Mouse (Mus musculus): ENCODE results near the gene Cab39. TPM values are rescaled to one million over a fixed set of nuclear protein-coding genes. Genes with fewer than 3 reads are reported as not detected.
A peak's percentile ranks its signal among the peaks of the same experiment; 100 is the strongest.

Cab39 gene
- polyA plus RNA-seq (2012; rRNA removed): 52.5 and 61.4 TPM in 2 replicates

DNA sequence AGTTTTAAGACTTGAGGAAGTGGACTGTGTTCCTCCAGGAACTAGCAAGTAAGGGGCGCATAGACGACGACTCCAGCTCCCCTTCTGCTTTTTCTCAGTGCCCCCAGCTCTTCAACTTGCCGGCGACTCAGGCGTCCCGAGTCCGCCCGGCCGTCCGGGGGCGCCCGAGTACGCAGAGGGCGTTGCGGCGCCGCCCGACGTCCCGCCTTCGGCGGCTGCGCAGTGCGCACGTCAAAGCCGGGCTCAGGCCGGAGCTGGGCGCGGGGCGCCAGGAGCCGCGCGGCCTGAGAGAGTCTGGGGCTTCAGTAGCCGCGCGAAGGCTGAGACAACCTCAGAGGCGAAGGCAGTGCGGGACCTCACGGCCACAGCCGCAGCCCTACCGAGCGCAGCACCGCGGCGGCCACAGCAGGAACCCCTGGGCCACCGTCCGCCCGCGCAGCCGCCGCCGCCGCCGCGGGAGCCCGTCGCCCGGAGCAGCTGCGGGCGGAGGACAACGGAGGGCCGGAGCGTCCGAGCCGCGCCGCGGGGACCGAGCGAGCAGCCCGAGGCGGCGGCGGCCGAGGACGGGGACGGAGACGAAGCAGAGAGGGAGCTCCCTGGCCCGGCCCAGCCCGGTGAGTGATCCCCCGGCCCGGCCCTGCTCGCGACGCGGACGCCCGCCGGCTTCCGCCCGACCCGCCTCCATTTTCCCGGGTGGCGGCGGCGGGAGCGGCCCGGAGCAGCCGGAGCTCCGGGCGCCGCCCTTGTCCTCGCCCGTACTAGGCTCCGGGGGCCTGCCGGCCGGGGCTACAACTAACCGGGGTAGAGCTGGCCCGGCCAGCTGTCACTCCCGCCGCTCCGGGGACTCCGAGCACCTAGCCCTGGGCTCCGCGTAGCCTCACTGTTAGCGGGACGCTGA is at the start of gene Cab39:
Cab39 (plus strand) TSS at position 234 of the 898 bp plus-strand sequence.
- no peak for DNase-seq (ENCODE audit: low read depth)

DNA sequence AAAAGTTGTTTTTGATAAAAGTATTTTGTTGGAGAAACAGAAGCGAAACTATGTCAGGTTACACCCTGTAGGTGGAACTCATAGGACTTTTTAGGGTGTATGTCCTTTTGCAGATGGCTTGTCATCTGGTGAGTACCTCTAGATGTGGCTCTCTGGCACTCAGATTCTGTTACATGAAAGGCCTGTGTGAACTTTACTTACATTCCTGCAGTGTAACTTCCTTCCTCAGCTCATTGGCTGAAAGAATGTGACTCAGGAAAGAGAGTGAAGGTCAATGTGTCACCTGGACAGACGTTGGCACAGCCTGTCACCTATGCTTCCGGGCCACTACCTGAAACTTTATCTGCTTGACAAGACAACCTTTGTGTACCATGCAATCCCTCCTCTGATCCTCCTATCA is 48.7 kb upstream of the Cab39 start:
- DNase-seq (ENCODE audit: low read depth): no peak

- DNase-seq (ENCODE audit: low read depth): peak; percentile 65
Measured at GRCm38 (mm10) chr1:85746511-85746910, 46.7 kb upstream of the Cab39 start.

DNA sequence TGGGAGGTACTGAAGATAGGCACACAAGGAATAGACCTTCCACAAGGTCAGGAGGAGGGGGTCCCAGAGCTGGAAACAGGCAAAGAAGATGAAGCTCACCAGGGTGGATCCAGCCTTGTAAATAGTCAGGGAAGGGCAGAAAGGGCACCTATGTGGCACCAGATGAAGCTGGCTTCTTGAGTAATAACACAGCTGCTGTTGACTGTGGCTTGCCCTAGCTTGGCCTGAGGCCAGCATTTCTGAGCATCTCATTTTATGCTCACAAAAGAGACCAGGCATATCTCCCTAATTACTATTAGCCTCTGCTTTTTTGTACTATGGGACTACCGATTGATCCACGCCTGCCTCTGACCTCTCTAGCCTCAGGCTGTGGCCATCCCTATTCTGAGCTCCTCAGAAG is 43.4 kb upstream of the Cab39 start:
- no peak for DNase-seq (ENCODE audit: low read depth)

- DNase-seq (ENCODE audit: low read depth): no peak
Measured at GRCm38 (mm10) chr1:85750650-85751049, 42.6 kb upstream of the Cab39 start.

GRCm38 (mm10) chr1:85751494-85751893 is 41.7 kb upstream of the Cab39 start:
- peak; percentile 84 for DNase-seq (ENCODE audit: low read depth)

- DNase-seq (ENCODE audit: low read depth): no peak
Measured at GRCm38 (mm10) chr1:85751932-85752680, 41.1 kb upstream of the Cab39 start.

- no peak for DNase-seq (ENCODE audit: low read depth)
Measured at GRCm38 (mm10) chr1:85757531-85758230, 35.6 kb upstream of the Cab39 start.

GRCm38 (mm10) chr1:85758231-85758968 is 34.8 kb upstream of the Cab39 start:
- DNase-seq (ENCODE audit: low read depth): no peak

DNA sequence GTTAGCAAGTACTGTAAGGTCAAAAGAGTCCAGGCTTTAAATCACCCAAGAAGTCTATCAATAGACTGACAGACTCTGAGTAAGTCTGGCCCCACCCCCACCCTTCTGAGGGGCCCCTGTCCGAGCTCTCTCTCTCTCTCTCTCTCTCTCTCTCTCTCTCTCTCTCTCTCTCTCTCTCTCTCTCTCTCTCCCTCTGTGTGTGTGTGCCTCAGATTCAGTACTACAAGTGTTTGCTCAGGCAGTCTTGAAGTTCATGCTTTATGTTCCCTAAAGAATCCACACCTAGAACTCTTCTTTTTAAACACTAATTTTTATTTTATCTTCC is 34.3 kb upstream of the Cab39 start:
- no peak for DNase-seq (ENCODE audit: low read depth)

DNA sequence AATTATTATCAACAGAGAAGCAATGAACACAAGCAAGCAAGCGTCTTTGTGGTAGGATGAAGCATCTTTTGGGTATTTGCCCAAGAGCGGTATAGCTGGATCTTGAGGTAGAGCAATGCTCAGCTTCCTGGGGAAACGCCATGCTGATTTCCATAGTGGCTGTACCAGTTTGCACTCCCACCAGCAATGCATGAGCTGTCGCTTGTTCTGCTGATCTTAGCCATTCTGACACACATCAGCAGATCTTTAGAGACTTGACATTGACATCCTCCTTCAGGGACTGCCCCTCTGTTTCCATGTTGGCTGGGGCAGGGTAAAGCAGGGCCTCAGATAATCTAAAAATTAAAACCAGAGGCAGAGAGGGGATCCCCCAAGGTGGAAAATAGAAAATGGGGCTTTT is 31.6 kb upstream of the Cab39 start:
- DNase-seq (ENCODE audit: low read depth): no peak

GRCm38 (mm10) chr1:85763386-85763785 is 29.9 kb upstream of the Cab39 start:
- no peak for DNase-seq (ENCODE audit: low read depth)

DNA sequence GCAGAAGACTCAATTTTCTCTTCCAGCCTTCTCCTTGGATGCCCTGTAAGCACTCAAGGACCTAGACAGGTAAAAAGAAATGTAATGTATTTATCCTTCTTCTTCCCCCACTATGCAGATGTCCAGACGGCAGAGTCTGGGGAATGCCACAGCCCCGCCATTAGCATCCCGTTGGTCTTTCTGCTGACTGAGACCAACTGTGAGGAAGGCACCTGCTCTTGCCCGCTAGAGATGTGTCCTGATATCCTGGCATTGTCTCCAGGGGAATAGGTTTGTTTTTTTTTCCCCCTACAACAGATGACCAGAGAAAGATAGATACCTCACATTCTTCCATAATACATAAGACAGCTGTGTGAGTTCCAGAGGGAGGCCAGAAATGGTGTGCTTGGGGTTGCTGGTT is 28.9 kb upstream of the Cab39 start:
- no peak for DNase-seq (ENCODE audit: low read depth)

DNA sequence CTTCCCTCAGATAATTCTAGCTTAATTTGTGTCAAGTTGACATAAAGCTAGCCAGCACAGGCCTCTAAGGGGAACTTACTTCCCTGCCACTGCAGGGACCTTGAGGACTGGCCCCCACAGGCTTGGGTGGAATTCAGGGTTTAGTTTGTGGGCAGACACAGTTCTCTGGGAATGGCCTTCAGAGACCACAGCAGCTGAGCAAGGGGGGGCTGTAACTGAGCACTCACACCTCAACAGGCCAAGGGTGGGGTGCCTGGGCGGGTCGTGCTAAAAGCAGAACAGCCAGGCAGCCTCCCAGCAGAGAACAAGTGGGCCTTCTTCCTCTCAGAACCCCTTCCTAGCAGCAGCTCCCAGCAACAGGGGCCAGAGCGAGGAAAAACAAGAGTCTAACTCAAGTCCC is 27.1 kb upstream of the Cab39 start:
- DNase-seq (ENCODE audit: low read depth): no peak

GRCm38 (mm10) chr1:85767754-85768153 is 25.5 kb upstream of the Cab39 start:
- no peak for DNase-seq (ENCODE audit: low read depth)

DNA sequence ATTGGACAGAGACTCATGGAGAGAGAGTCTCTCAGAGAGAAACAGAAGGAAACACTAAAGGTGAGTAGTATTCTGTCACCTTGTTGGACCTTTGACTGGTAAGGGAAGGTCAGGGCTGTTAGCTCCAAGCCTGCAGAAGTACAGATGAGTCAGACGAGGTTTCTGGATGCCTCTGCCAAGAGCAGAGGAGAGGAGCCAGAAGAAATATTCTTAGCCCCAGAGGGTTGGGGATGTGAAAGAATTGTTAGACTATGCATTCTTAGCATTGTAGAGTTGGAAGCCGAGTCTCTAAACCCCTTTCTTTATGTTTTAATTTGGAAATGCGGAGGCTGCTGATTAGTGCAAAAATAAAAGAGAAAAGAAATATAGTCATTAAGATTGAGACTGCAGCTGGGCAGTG is 21.3 kb upstream of the Cab39 start:
- DNase-seq (ENCODE audit: low read depth): no peak

- peak; percentile 54 for DNase-seq (ENCODE audit: low read depth)
Measured at GRCm38 (mm10) chr1:85775136-85775535, 18.1 kb upstream of the Cab39 start.

DNA sequence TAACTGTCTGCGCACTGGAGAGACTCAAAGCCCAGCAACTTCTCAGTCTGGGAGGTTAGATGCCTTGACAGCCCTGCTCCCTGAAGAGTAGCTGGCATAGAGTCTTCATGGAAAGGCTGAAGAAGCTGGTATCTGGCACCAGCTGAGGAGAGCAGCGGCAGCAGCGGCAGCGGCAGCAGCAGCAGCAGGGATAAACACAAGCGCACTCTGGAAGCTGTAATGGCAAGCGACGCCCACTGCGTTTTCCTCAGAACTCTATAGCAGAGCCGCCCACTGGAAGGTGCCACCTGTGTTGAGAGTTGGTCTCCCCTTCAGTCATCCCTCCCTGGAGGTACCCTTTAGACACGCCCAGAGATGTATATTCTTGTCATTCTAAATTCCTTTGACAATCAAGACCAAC is 17.1 kb upstream of the Cab39 start:
- no peak for DNase-seq (ENCODE audit: low read depth)

DNA sequence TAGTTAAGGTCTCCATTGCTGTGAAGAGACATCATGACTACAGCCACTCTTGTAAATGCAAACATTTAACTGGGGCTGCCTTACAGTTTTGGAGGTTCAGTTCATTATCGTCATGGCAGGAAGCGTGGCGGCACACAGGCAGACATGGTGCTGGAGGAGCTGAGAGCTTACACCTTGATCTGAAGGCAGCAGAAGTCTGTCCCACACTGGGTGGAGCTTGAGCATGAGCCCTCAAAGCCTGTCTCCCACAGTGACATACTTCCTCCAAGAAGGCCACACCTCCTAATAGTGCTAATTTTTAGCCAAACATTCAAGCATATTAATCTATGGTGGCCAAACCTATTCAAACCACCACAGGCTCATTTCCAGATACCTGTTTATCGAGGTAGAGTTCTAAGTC is 14.8 kb upstream of the Cab39 start, which contains the start of gene A630001G21Rik:
A630001G21Rik (minus strand) TSS at position 208 of the 400 bp plus-strand sequence.
- DNase-seq (ENCODE audit: low read depth): no peak

GRCm38 (mm10) chr1:85779012-85779411 is 14.2 kb upstream of the Cab39 start:
- no peak for DNase-seq (ENCODE audit: low read depth)

DNA sequence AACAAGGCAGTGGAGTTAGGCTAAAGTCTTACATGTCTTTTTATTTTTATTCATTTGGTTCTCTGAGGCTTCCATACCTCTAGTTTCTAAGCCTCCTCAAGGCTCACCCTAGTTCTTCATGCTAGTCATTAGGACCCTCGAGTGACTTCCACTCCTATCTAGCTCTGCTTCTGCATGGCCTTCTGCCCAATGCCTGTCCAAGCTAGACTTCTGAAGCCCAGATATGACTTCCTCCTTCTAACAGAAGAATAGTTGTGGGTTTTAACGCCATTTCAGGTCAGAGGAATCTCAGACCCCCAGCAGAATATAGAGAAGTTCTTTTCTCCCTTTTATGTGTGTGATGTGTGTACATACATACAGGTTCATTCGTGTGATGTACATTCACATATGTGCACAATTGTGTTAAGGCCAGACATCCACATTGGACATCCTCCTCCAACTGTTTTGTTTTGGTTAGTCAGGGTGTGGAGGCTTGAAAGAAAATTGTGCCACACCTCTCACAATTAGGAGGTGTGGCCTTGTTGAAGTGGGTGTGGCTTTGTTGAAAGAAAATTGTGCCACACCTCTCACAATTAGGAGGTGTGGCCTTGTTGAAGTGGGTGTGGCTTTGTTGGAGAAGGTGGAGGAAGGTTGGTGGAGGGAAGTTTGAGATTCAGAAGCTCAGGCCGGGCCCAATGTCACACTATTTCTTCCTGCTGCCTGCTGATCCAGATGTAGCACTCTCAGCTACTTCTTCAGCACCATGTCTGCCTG is 13.6 kb upstream of the Cab39 start:
- DNase-seq (ENCODE audit: low read depth): no peak

All from gonadal fat pad, adult 2 months (tissue).